Mouse (Mus musculus): ENCODE measurements around the gene Mboat1.

Mboat1 gene

GRCm38 (mm10) chr13:30185959-30186358 is 49.7 kb downstream of the Mboat1 start:
- in situ Hi-C loops (cut with MboI): no loop called here

GRCm38 (mm10) chr13:30186456-30186855 is 50.2 kb downstream of the Mboat1 start:
- in situ Hi-C loops (cut with MboI): no loop called here

- in situ Hi-C loops (cut with MboI): no loop called here
These were observed 55.9 kb downstream of the Mboat1 start for GRCm38 (mm10) chr13:30192031-30192716.

- in situ Hi-C loops (cut with MboI): no loop called here
These were observed 57.1 kb downstream of the Mboat1 start for GRCm38 (mm10) chr13:30193363-30193762.

DNA sequence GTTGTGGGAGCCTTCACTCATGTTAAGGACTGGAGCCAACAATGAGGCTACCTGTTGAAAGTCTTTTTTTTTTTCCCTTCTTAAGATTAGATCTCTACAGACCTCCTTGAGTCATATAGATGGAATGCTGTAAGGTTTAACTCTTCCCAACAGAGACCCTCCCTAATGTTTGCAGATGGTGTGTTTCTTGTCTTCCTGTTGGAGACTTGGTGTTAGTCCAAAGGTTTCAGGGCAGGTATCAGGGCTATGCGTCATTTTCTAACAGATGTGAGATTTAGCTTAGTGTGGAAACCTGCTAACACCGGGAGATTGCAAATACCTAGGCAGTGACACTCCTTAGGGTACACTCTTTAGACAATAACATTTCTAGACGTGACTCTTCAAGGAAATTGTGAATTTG is 58.5 kb downstream of the Mboat1 start:
- in situ Hi-C loops (cut with MboI): no loop called here

GRCm38 (mm10) chr13:30196661-30197060 is 60.4 kb downstream of the Mboat1 start:
- in situ Hi-C loops (cut with MboI): no loop called here

DNA sequence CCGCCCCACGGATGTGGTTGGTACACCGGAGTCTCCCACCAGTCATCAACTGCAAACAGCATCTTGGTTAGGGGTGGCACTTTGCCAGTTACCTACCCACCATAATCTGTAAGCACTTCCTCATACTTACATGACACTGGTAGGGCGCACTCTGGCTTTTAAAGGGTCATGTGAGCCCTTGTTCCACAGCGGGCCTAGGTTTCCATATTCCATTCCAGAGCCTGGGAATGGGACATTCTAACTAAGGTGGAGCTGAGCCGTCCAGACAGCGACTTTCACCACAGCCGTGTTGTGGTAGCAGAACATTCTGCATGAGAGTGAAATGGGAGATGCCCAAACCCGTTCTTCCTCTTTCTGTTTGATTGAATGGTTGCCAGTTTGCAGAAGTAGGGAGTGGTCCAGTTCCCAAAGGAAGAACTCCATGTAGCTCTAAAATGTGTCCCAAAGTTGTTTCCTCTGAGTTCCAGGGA is 61.8 kb downstream of the Mboat1 start:
- in situ Hi-C loops (cut with MboI): no loop called here

GRCm38 (mm10) chr13:30199821-30200220 is 63.5 kb downstream of the Mboat1 start:
- in situ Hi-C loops (cut with MboI): no loop called here

DNA sequence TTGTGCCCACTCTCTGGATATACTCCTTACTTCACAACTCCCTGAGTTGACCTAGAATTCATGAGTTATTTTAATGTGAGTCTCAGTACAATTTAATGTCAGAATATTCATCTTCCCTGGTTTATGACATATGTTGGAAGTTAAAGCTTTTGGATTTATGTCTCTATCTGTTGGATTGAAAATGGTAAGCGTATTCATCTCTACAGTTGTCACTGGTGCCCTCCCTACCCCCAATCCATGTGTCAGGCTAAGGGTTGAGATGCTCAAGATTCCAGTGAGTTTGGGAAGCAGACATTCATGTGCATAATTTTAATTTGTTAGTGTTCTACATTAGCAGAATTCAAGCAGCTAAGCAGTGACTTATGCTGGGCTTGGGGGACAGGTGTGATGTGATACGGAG is 64.4 kb downstream of the Mboat1 start:
- in situ Hi-C loops (cut with MboI): no loop called here

DNA sequence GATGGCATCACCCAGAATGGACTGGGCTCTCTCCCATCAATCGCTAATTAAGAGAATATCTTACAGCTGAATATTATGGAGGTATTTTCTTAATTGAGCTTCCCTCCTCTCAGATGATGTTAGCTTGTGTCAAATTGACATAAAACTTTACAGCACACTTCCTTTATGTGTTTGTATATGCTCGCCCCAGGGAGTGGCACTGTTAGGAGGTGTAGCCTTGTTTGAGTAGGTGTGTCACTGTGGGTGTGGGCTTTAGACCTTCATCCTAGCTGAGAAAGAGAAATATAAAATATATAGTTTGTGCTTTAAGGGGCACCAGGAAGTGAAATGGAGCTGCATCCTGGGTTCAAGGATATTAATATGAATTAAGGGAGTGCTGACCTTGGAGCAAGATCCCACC is 66.7 kb downstream of the Mboat1 start:
- in situ Hi-C loops (cut with MboI): no loop called here

DNA sequence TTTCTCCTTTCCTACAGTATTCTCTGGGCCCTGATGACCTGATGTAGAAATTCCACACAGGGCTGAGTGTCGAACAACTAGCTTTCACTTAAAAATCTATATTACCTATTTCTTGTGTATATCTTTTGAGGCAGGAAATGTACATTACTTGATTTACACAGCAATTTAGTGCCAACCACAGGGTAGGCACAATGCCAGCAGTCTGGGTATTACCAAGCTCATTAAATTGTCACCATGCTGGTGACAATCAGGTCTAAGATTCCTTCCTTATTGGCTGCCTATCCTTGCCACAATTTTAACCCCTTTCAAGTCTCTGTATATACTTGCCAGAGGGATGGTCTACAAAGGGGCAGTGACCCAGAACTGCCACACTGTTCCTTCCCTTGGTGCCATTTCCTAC is 71.9 kb downstream of the Mboat1 start:
- in situ Hi-C loops (cut with MboI): no loop called here

GRCm38 (mm10) chr13:30213276-30213675 is 77.0 kb downstream of the Mboat1 start:
- in situ Hi-C loops (cut with MboI): no loop called here

DNA sequence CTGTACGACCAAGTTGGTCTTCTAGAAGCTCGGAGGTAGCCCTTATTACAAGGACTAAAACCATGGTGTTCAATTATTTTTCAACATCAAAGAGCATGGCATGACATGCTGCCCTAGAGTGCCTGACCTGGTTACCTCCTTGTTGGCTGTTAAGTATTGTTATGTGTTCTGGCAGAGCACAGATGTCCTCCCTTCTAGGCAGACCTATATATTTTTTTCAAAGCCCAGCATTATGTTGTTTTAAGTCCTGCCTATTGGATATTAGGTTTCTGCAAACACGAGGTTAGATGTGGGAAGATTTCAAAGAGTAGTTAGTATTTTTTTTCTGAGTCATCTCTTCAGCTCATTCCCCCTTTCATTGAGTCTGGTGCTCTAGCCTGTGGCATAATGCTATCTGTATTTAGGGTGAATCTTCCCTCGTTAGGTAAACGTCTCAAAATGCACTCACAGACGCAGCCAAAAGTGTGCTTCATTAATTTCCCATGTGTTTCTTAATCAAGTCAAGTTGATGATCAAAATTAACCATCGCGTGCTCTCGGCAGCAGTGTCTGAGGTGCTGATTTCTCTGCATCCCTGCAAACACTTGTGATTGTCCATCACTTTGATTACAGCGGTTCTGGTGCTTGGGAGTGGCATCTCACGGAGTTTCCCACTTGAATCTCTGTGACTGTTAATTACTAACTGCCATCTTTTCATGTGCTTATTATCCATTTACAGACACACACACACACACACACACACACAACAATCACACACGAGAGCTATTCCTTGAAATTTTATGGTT is 81.5 kb downstream of the Mboat1 start:
- in situ Hi-C loops (cut with MboI): no loop called here

DNA sequence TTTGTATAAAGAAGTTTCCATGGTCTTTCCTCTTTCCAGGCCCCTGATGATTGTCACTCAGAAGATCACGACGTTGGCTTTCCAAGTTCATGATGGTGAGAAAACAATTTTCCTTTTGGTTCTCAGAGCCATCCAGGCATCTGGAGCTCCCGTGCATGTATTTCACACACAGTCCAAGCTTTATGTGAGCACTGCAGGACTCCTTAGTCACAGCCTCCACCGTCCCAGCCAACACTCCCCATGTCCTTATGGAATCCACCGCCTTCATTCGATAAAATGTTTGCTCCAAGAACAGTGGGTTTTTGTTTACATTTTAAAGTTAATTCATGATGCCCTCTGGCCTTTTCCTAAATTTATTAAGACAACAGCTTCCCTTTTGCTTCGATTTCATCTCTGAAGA is 83.3 kb downstream of the Mboat1 start:
- in situ Hi-C loops (cut with MboI): no loop called here

DNA sequence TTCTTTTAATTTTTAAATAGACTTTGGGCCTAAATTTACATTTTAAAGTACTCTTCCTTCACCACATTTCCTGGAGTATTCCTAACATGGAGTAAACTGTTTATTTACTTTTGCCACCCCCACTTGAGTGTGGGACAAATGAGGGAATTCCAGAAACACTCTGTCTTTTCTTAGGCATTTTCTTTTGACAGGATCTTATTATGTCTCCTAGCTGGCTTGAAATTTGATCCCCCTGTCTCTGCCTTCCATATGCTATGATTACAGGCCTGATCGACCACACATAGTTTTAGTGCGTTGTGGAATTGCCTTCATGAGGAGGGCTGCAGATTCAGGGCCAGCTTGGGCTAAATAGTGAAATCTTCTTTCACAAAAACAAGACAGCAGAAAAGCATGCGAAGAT is 85.0 kb downstream of the Mboat1 start:
- in situ Hi-C loops (cut with MboI): no loop called here

- in situ Hi-C loops (cut with MboI): no loop called here
These were observed 87.8 kb downstream of the Mboat1 start for GRCm38 (mm10) chr13:30224114-30224513.

DNA sequence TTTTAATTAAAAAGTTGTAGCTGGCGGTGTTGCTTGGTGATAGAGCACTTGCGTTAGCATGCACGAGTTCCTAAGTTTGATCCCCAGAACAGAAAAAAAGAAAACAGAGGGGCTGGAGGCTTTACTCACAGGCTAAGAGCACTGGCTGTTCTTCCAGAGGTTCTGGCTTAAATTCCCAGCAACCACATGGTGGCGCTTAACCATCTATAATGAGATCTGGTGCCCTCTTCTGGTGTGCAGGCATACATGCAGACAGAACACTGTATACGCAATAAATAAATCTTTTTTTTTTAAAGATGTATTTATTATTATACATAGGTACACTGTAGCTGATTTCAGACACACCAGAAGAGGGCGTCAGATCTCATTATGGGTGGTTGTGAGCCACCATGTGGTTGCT is 88.4 kb downstream of the Mboat1 start:
- in situ Hi-C loops (cut with MboI): no loop called here

- in situ Hi-C loops (cut with MboI): no loop called here
These were observed 92.5 kb downstream of the Mboat1 start for GRCm38 (mm10) chr13:30228762-30229161.

- in situ Hi-C loops (cut with MboI): no loop called here
These were observed 93.4 kb downstream of the Mboat1 start for GRCm38 (mm10) chr13:30229625-30230139.

- in situ Hi-C loops (cut with MboI): no loop called here
These were observed 98.9 kb downstream of the Mboat1 start for GRCm38 (mm10) chr13:30235056-30235750.

DNA sequence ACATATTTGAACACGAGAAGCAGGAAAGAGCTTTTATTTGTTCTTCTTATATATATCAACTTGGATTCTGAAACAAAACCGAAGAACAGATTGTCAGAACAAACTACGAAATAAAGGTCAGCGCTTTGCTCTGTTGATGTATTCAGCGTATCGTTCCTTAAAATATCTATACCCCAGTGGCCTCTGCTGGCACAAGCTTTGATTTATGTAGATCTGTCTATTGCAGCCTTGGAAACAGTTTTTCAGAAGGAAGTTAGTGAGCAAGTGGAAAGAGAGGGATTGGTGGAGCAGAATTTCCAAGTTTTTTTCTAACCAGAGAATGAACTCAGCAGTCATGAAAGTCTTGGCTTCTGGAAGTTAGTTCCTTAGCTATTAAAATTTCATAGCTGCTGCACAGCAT is 103.1 kb downstream of the Mboat1 start:
- in situ Hi-C loops (cut with MboI): no loop called here

- in situ Hi-C loops (cut with MboI): no loop called here
These were observed 109.3 kb downstream of the Mboat1 start for GRCm38 (mm10) chr13:30245573-30245972.

All from mature B cell (primary cell).